Mouse (Mus musculus) forebrain, embryonic 12.5 days (tissue): ENCODE data around the gene Ppp3r1. TPM values are rescaled to one million over a fixed set of nuclear protein-coding genes. Genes with fewer than 3 reads are reported as not detected.

ENCODE experiments used
- ATAC-seq: fragments of 200-750 bp; cut with Nextera tagmentation; 2 replicates; pipeline ENCODE4 v1.8.0; 2017; ENCODE audit warnings: moderate TSS enrichment; ENCODE audit not compliant: low FRiP score
- H3K27ac ChIP-seq: fragments of 300-500 bp; sonication (generic); 2 replicates; pipeline ENCODE4 v1.5.1; 2016; ENCODE audit warnings: mild to moderate bottlenecking
- H3K27me3 ChIP-seq: fragments of 300-500 bp; sonication (generic); 2 replicates; pipeline ENCODE4 v1.6.1; 2016; ENCODE audit warnings: mild to moderate bottlenecking
- H3K36me3 ChIP-seq: fragments of 300-500 bp; sonication (generic); replicated peaks from 2 replicates; pipeline ENCODE4 v1.6.1; 2016; ENCODE audit warnings: mild to moderate bottlenecking
- H3K4me1 ChIP-seq: fragments of 300-500 bp; sonication (generic); 2 replicates; pipeline ENCODE4 v1.6.1; 2016
- H3K4me2 ChIP-seq: fragments of 300-500 bp; sonication (generic); 2 replicates; pipeline ENCODE4 v1.6.1; 2016; ENCODE audit warnings: mild to moderate bottlenecking, moderate library complexity
- H3K4me3 ChIP-seq: fragments of 300-500 bp; sonication (generic); replicated peaks from 2 replicates; pipeline ENCODE4 v1.5.1; 2016; ENCODE audit warnings: mild to moderate bottlenecking
- H3K9ac ChIP-seq: fragments of 300-500 bp; sonication (generic); 2 replicates; pipeline ENCODE4 v1.6.1; 2016; ENCODE audit warnings: mild to moderate bottlenecking
- H3K9me3 ChIP-seq: fragments of 300-500 bp; sonication (generic); 2 replicates; pipeline ENCODE4 v1.6.1; 2016
- WGBS: fragments of 180-500 bp; shearing (Covaris S2); methylation state at CpG from one replicate; pipeline ENCODE4 v1.1.7; 2016; 5-methylcytosine and 5-hydroxymethylcytosine counted together
- polyA plus RNA-seq: library from polyadenylated mRNA; unstranded; fragments of >200 nt; fragmentation: Nextera tagmentation; extraction: Ambion mirVana; gene quantifications from 2 replicates; pipeline ENCODE4 v1.2.1, GENCODE M21; 2016

The Ppp3r1 gene
- polyA plus RNA-seq: 113 and 117 TPM in 2 replicates

DNA sequence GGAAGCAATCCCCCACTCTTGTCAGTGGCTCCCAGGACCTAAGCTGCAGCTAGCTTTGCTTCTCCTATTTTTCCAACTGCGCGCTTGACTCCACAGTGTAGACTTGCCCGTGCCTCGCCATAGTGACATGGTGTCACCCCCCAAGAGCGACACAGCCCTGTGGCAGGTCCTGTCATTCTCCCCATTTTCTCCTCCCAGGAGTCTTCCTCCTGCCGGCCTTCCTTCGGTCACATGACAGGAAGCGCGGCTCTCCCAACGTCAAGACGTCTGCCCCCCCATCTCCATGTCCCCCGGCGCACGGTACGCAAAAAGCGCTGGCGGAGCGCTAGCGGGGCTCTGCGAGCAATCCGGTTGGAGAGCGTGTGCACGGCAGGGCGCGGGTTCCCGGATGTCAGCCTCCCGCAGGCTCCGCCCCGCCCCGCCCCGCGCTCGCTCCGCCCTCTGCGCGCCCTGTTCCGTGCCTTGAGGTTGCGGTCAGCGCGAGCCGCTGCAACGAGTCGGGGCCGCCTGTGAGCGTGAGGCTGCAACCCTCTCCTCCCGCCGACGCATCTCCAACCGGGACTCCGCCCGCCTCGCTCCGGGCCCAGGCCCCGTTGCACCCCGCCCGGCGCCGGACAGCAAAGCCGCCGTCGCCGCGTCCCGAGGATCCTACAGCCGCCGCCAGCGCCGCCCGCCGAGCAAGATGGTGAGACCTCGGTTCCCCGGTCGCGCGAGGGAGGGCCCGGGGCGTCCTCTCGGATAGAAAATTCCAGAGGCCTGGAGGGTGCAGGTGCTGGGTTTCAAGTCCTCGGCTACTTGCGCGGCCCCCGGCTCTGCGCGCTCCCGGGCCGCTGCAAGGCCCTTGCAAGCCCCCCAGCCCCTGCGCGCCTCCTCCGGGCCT is at the start of gene Ppp3r1:
Gene Ppp3r1, plus strand, starts transcription at position 406 of the 880 bp plus-strand sequence.
- peak within 1 kb of the TSS; percentile 95 for H3K27ac ChIP-seq
- peak within 1 kb of the TSS; percentile 89 for H3K4me3 ChIP-seq
- no peaks in the 10 kb centered on the region for H3K36me3 ChIP-seq
- peak; percentile 98 for ATAC-seq
- H3K9me3 ChIP-seq: no peaks in the 10 kb centered on the region
- peak within 1 kb of the TSS; percentile 72 for H3K4me2 ChIP-seq
- peaks cover 23% of the 10 kb centered on the region for H3K4me1 ChIP-seq
- peak within 1 kb of the TSS; percentile 97 for H3K9ac ChIP-seq
- H3K27me3 ChIP-seq: peaks cover 3% of the 10 kb centered on the region; the same call in 1 of the 2 replicates
- WGBS: under 1% methylated on average over 82 of the region's 89 CpGs

DNA sequence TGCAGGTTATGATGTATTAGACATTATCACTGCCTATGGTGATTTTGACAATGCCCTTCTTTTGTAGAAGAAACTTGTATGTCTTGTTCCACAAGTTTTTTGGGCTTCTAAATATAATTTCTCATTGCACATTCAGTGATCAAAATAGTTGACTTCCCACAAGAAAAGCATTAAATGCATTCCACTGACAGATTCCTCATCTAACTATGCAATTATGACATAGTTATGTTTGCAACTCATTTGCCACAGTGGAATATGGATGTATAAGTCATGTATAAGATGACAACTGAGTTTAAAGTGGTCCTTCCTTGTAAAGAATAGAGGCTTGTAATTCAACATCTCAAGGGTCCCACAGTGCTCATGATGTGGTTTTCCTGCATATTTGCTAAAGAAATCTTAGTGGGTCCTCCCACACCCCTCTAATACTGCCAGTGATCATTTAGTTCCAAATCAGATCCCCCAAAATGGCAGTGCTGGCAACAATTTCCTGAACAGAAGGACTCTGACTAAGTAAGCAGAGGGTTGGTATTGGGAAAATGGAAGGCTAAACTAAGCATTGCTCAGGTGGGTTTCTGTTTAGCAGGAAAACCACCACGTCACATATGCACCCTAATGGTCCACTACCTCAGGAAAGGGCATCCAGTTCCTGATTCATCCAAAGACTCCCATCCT is 46.5 kb upstream of the Ppp3r1 start:
- Histone ChIP-seq H3K4me1 (no peaks in the 10 kb centered on the region), H3K36me3 (no peaks in the 10 kb centered on the region)
- 94% methylated on average over 1 of the region's 1 CpGs for WGBS

DNA sequence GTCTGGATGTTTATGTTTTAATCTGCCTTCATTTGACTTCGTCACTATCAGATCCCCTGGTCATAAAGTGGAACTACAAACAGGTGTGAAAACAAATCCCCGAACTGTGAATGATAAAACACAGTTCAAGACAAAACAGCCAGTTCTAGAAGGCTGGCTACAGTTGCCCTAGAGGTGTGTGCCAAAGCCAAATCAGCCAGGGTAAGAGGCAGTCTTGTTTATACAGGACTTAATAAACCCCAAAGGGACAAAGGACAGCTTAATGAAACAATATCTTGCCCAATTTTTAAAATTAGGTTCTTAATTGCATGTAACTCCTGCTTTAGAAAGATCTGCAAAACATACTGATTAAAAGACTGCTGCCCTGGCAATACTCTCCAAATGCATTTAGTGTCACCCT is 32.6 kb upstream of the Ppp3r1 start:
- Histone ChIP-seq H3K9me3 (no peaks in the 10 kb centered on the region), H3K4me2 (no peak overlapping the region), H3K27me3 (no peaks in the 10 kb centered on the region), H3K4me3 (no peak overlapping the region), H3K36me3 (no peaks in the 10 kb centered on the region), H3K4me1 (no peaks in the 10 kb centered on the region), H3K9ac (no peak overlapping the region), H3K27ac (no peak overlapping the region)
- WGBS: 76% methylated on average over 2 of the region's 2 CpGs
- ATAC-seq: no peak

More for the DNA sequence above, 46.5 kb upstream of the Ppp3r1 start:
- Histone ChIP-seq H3K27ac (no peak overlapping the region), H3K4me2 (no peak overlapping the region), H3K4me3 (no peak overlapping the region), H3K9ac (no peak overlapping the region), H3K9me3 (no peaks in the 10 kb centered on the region), H3K27me3 (no peaks in the 10 kb centered on the region)
- no peak for ATAC-seq

DNA sequence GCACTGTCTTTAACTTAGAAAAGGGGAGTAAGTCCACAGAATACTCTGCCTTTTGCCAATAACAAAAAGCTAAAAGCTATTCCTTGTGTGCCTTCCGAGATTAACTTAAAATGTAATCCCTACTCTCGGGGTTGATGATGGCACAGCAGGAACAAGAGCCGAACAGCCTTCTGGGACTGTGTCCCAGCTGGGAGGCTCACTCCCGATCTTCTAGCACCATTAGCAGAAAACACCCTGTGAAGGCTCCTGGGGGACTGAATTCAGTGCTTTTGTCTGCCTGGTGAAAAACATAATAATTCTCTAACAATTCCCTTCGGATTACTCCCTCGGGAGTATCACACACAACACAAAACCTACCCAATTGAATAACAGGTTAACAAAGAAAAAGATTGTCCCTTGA is 23.4 kb upstream of the Ppp3r1 start:
- Histone ChIP-seq H3K27me3 (no peaks in the 10 kb centered on the region), H3K4me3 (no peak overlapping the region), H3K9ac (no peak overlapping the region), H3K36me3 (no peaks in the 10 kb centered on the region), H3K9me3 (no peaks in the 10 kb centered on the region), H3K4me1 (peaks cover 2% of the 10 kb centered on the region; the same call in 1 of the 2 replicates), H3K4me2 (peak overlapping the region; percentile 6; the same call in 1 of the 2 replicates), H3K27ac (no peak overlapping the region)
- 3% methylated on average over 6 of the region's 6 CpGs for WGBS
- no peak for ATAC-seq

DNA sequence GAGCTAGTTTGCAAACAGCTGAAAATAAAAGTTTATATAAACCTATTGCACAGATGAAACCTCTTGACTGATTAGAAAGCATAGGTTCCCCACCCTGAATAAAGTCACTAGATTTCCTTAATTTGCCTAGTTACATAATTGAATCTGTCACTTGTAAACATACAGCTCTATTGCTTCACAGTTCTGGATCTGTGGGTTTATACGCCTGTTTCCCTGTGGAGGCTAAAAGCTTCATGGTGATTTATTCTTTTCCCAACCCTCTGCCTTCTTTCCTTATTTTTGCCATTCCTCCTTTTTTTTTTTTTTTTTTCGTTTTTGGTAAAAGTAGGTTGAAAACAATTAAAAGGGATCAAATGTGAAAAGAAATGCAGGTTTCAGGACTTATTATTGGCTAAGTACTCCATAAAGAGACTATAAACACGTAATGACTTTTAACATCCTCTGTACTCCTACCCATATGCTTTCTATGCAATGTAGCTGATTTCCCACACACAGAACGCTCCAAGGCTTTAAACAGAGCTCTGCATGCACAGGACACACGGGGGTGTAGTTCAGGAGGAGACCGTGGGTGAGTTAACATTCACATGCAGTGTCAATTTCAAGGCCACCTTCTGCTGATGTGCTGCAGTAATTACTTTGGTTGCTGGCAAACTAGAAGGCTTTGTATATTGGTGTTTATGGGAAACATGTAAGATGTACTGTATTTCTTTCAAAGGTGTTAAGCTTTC is 20.6 kb upstream of the Ppp3r1 start:
- Histone ChIP-seq H3K36me3 (no peaks in the 10 kb centered on the region), H3K27me3 (no peaks in the 10 kb centered on the region), H3K4me2 (no peak overlapping the region), H3K4me3 (no peak overlapping the region), H3K4me1 (peaks cover 2% of the 10 kb centered on the region; the same call in 1 of the 2 replicates), H3K27ac (no peak overlapping the region), H3K9ac (no peak overlapping the region), H3K9me3 (no peaks in the 10 kb centered on the region)
- no peak for ATAC-seq
- 71% methylated on average over 6 of the region's 6 CpGs for WGBS

DNA sequence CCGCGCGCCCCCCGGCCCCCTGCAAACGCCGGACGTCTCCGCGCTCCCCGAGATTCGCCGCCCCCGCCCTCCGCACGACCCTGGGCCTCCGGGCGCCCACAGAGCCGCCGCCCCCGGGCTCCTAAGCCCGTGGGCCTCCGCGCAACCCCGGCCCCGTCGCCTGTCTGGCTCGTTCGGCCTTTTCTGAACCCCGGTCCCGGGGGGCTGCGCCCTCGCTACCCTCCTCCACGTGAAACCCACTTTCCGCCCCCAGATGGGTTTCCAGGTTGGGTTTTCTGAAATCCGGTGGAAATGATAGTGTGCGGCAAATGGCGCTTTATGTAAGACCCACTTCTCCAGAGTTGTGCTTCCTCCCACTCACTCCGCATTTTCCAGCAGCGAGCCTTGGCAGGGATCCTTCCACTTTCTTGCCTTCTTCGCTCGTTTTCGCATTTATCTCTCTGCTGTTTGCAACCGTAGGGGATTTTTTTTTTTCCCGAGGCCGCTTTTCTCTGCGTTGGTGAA is 727 bp downstream of the Ppp3r1 start:
- under 1% methylated on average over 37 of the region's 46 CpGs for WGBS
- peak; percentile 59 for ATAC-seq

DNA sequence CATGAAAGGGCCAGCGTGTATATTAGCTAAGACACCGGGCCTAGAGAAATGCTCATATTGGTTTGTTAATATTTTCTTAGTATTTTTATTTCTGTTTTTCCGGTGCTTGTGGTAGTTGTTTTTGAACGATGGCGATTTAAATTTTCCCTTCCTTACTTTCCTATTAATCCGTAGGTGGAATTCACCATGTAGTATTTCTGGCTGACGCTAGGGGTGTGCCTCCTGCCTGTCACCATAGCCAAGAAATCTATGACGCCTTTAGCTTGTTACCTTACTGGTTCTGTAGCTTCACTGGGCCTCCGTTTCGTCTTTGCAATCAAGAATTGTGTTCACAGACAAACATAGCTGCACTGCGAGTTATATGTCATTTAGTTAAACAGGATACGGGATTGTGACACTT is 1.2 kb downstream of the Ppp3r1 start:
- H3K27ac ChIP-seq: peak overlapping the region; percentile 95
- 4% methylated on average over 12 of the region's 12 CpGs for WGBS
- peaks cover 3% of the 10 kb centered on the region; the same call in 1 of the 2 replicates for H3K27me3 ChIP-seq
- no peaks in the 10 kb centered on the region for H3K9me3 ChIP-seq
- H3K36me3 ChIP-seq: no peaks in the 10 kb centered on the region
- peak overlapping the region; percentile 72 for H3K4me2 ChIP-seq
- peaks cover 24% of the 10 kb centered on the region for H3K4me1 ChIP-seq
- no peak for ATAC-seq
- H3K9ac ChIP-seq: peak overlapping the region; percentile 97
- H3K4me3 ChIP-seq: peak overlapping the region; percentile 89

More for the DNA sequence above, 727 bp downstream of the Ppp3r1 start:
- Histone ChIP-seq H3K4me1 (peaks cover 24% of the 10 kb centered on the region), H3K27ac (peak overlapping the region; percentile 95), H3K36me3 (no peaks in the 10 kb centered on the region), H3K9ac (peak overlapping the region; percentile 97), H3K4me2 (peak overlapping the region; percentile 72), H3K4me3 (peak overlapping the region; percentile 89), H3K9me3 (no peaks in the 10 kb centered on the region), H3K27me3 (peaks cover 3% of the 10 kb centered on the region; the same call in 1 of the 2 replicates)

DNA sequence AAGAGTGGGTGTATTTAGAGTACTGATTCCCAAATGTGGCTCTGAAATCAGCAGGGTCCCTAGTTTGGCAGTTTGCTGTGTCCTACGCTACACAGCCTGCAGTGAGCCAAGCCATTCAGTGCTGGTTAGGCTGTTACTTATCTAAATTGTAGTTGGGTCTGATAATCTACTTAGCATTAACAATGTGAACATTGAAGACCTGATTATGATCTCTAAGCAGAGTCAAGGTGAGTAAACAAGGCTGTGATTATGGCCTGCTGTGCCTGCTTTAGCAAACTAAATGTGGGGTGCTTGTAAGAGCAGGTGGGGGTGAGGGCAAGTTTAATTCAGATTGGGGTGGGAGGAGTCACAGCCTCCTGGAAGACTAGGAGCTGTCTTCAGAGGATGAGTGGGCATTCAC is 4.9 kb downstream of the Ppp3r1 start:
- no peak for ATAC-seq
- no peaks in the 10 kb centered on the region for H3K9me3 ChIP-seq
- H3K4me2 ChIP-seq: no peak overlapping the region
- H3K27me3 ChIP-seq: no peaks in the 10 kb centered on the region
- H3K9ac ChIP-seq: no peak overlapping the region
- peaks cover 28% of the 10 kb centered on the region for H3K4me1 ChIP-seq
- no peak overlapping the region for H3K4me3 ChIP-seq
- 61% methylated on average over 1 of the region's 1 CpGs for WGBS
- H3K36me3 ChIP-seq: no peaks in the 10 kb centered on the region
- H3K27ac ChIP-seq: no peak overlapping the region

DNA sequence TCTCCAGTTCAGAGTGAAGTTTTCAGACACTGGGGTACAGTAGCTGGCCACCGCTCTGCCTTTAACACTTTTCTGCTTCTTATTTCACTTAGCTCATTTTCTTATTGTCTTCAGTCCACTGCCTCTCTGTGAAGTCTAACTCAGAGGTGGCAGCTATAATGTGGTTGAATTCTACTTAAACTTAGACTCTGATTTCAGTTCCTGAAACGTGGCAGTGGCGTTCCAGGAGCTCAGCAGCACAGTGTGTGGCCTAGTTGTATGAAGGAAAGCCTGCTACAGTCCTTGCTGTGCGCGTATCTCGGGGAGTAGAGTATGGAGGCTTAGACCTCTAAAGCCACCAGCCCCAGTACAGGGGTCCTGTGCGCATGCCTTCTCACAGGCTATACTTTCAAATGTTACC is 7.6 kb downstream of the Ppp3r1 start:
- no peak for ATAC-seq
- no peak overlapping the region for H3K9ac ChIP-seq
- H3K27me3 ChIP-seq: no peaks in the 10 kb centered on the region
- H3K4me2 ChIP-seq: no peak overlapping the region
- H3K4me1 ChIP-seq: peaks cover 15% of the 10 kb centered on the region
- H3K36me3 ChIP-seq: no peaks in the 10 kb centered on the region
- 88% methylated on average over 7 of the region's 7 CpGs for WGBS
- no peak overlapping the region for H3K4me3 ChIP-seq
- H3K9me3 ChIP-seq: no peaks in the 10 kb centered on the region
- no peak overlapping the region for H3K27ac ChIP-seq

DNA sequence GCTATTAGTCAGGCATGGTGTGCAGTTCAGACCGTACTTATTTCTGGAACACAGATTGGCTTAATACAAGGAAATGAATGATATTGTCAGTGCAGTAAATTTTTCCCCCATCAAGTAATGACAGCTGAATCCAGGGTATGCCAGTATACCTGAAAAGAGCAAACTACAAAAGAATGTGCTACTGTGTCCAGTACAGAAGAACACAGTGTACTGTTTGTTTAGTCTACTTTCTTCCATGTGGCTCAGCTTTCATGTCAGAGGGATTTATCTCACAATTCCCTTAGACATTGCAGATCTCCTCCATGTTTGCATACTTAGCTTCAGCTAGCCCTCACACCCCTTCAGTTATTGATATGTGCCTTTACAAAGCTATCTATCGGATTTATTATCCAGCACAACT is 10.2 kb downstream of the Ppp3r1 start:
- peaks cover 8% of the 10 kb centered on the region for H3K36me3 ChIP-seq
- no peak overlapping the region for H3K9ac ChIP-seq
- H3K9me3 ChIP-seq: peaks cover 9% of the 10 kb centered on the region; the same call in 1 of the 2 replicates
- H3K4me3 ChIP-seq: no peak overlapping the region
- no peak for ATAC-seq
- H3K4me1 ChIP-seq: peaks cover 4% of the 10 kb centered on the region; the same call in 1 of the 2 replicates
- no peak overlapping the region for H3K27ac ChIP-seq
- no peak overlapping the region for H3K4me2 ChIP-seq
- WGBS: 94% methylated on average over 2 of the region's 2 CpGs
- H3K27me3 ChIP-seq: no peaks in the 10 kb centered on the region

DNA sequence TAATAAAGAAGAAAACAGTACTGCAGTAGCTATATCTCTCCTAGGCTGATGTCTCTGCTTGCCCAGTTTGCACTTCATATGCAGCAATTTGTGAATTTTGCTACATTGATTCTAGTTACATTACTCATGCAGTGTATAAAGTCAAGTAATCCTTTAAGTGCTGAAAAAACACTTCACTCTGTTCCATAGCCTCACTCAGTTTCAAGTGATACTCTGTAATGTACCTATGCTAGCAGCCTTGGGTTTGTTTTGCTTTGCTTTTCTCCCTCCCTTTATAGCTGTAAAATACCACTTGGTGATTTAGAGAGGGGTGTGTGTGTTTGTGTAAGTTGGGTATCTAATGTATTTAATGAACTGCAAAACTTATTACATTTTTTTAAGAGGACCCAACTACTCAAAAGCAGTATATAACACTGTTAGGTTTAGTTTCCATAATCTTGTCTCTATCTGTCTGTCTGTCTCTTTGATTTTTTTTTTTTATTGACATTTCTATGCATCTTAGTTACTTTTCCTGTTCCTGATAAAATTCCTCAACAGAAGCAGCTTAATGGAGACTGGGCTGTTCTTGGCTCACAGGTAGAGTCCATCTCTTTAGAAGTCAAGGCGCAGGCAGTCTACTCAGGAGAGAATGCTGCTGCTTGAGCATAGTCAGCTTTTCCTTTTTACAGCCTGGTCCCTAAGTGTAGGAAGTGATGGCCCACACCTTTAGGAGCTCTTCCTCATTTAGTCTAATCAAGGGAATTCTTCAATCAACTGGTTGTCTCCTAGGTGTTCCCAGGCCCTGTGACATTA is 12.1 kb downstream of the Ppp3r1 start:
- H3K9me3 ChIP-seq: peaks cover 9% of the 10 kb centered on the region; the same call in 1 of the 2 replicates
- ATAC-seq: no peak

More for the DNA sequence above, 12.1 kb downstream of the Ppp3r1 start:
- Histone ChIP-seq H3K4me1 (no peaks in the 10 kb centered on the region; the same call in 1 of the 2 replicates), H3K36me3 (peaks cover 8% of the 10 kb centered on the region), H3K9ac (no peak overlapping the region), H3K4me2 (no peak overlapping the region), H3K4me3 (no peak overlapping the region), H3K27ac (no peak overlapping the region), H3K27me3 (no peaks in the 10 kb centered on the region)
- 97% methylated on average over 1 of the region's 1 CpGs for WGBS
